Mouse (Mus musculus): Measurements from ENCODE around the gene Tmem54. TPM values are rescaled to one million over a fixed set of nuclear protein-coding genes. Genes with fewer than 3 reads are reported as not detected.

Gene Tmem54
- 16.7 and 18.8 TPM in 2 replicates for polyA plus RNA-seq (2015; fragmentation: Nextera tagmentation; extraction: Ambion mirVana)

DNA sequence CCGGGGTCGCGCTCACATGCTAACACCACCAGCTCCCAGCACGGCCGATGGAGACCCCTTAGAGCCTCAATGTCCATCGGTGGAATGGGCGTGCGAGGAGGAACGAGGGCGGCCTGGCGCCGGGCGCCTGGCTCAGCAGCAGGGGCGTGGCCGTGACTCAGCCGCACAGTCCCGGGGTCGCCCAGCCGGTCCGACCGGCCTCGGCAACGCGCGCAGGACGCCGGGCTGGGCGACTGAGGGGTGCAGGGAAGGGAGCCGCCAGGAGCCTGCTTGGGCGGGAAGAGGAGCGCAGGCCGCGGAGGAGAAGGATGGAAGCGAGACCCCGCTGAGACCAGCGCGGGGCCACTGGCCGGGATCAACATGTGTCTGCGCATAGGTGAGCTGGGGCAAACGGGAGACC lies at the start of gene Tmem54:
Tmem54 (plus strand) TSS at position 193 of the 400 bp plus-strand sequence.
- Histone ChIP-seq H3K9me3 (no peaks in the 10 kb centered on the region), H3K4me1 (peaks cover 26% of the 10 kb centered on the region), H3K4me3 (peak within 1 kb of the TSS; percentile 39), H3K27me3 (peaks cover 32% of the 10 kb centered on the region), H3K4me2 (peak within 1 kb of the TSS; percentile 62), H3K9ac (peak within 1 kb of the TSS; percentile 40), H3K27ac (no peak within 1 kb of the TSS), H3K36me3 (no peaks in the 10 kb centered on the region)
- ATAC-seq (ENCODE audit: borderline replicate concordance, extremely low read depth, low FRiP score, low TSS enrichment), result peak; percentile 78
- 5% methylated on average over 33 of the region's 40 CpGs for WGBS

DNA sequence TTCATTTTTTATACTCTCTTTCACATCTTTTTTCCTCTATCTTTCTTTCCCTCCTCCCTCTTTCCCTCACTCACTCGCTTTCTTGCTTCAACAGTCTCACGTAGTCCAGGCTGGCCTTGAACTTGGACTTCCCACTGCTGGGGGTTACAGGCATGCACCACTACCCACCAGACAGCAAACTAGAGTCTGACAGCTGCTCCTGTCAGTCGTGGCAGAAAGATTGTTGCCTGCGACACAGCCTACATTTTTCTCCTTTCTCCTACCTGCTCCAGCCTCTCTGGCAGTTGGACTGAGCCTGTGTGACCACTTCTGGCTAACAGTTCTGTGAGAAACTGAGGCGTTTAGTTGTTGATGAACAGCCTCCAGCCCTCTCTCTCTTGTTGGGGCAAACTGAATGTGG lies 49.8 kb upstream of the Tmem54 start:
- Histone ChIP-seq H3K27me3 (peaks cover 10% of the 10 kb centered on the region), H3K27ac (no peak overlapping the region), H3K9ac (no peak overlapping the region), H3K36me3 (no peaks in the 10 kb centered on the region), H3K4me1 (peaks cover 11% of the 10 kb centered on the region), H3K4me3 (no peak overlapping the region), H3K9me3 (no peaks in the 10 kb centered on the region), H3K4me2 (no peak overlapping the region)
- no peak for ATAC-seq (ENCODE audit: borderline replicate concordance, extremely low read depth, low FRiP score, low TSS enrichment)
- WGBS, result 83% methylated on average over 5 of the region's 5 CpGs

DNA sequence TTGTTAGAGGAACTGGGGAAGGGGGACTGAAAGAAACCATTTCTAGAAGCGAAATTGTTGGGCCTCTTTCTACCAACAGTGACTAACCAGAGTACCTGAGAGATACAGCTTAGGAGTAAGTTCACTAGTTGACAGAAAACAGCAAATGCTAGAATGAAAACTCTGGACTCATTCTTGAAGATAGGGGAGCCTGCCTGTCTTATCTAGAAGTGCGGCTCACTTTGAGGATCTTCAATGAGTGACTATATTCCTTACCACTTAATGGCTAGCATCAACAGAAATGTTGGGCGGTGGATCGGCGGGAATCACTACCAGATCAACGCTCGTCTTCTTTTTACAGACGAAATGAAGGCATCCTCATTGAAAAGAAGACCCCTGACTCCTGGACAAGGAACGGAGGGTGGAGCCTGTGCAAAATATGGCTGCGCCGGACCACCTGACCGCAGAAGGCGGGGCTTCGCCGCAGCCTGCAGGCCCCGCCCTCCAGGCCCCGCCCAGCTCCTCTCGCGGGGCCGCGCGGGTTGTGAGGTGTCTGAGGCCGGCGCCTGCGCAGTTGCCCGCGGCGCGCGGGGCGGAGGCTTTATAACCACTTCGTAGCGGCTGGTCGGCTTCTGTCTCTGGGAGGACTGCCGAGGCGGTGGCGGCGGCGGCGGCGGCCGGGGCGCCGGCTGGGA lies 47.7 kb upstream of the Tmem54 start:
- Histone ChIP-seq H3K4me1 (peaks cover 11% of the 10 kb centered on the region), H3K27ac (peak overlapping the region; percentile 88), H3K36me3 (no peaks in the 10 kb centered on the region), H3K9ac (peak overlapping the region; percentile 87), H3K4me2 (peak overlapping the region; percentile 100), H3K27me3 (no peaks in the 10 kb centered on the region), H3K9me3 (no peaks in the 10 kb centered on the region), H3K4me3 (peak overlapping the region; percentile 66)
- 4% methylated on average over 44 of the region's 44 CpGs for WGBS
- ATAC-seq (ENCODE audit: borderline replicate concordance, extremely low read depth, low FRiP score, low TSS enrichment), result peak; percentile 96

DNA sequence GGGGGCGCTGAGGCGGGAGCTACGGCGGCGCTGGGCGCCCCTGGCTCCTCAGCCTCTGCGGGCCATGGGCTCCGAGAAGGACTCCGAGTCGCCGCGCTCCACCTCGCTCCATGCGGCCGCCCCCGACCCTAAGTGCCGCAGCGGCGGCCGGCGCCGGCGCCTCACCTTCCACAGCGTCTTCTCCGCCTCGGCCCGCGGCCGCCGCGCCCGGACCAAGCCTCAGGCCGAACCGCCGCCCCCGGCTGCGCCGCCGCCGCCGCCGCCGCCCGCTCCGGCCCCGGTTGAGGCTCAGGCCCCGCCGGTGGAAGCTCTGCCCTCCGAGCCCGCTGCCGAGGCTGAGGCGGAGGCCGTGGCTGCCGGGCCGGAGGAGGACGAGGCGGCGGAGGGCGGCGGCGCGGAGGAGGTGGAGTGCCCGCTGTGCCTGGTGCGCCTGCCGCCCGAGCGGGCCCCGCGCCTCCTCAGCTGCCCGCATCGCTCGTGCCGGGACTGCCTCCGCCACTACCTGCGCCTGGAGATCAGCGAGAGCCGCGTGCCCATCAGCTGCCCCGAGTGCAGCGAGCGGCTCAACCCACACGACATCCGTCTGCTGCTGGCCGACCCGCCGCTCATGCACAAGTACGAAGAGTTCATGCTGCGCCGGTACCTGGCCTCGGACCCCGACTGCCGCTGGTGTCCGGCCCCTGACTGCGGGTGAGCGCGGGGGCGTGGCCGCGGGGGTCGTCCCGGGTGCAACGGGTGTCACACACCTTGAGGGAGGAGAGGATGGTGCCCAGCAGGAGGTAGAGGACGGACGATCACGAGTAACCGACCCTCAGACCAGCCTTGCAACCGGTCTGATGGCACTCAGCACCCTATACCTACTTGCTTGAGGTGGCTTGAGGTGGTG lies 46.9 kb upstream of the Tmem54 start, which contains the start of gene Rnf19b:
Rnf19b (plus strand) TSS at position 65 of the 886 bp plus-strand sequence.
- H3K36me3 ChIP-seq, result no peaks in the 10 kb centered on the region
- no peaks in the 10 kb centered on the region for H3K9me3 ChIP-seq
- peak; percentile 61 for ATAC-seq (ENCODE audit: borderline replicate concordance, extremely low read depth, low FRiP score, low TSS enrichment)
- H3K27ac ChIP-seq, result peak within 1 kb of the TSS; percentile 88
- H3K4me1 ChIP-seq, result peaks cover 11% of the 10 kb centered on the region
- H3K27me3 ChIP-seq, result no peaks in the 10 kb centered on the region
- peak within 1 kb of the TSS; percentile 100 for H3K4me2 ChIP-seq
- peak within 1 kb of the TSS; percentile 66 for H3K4me3 ChIP-seq
- H3K9ac ChIP-seq, result peak within 1 kb of the TSS; percentile 87
- WGBS, result under 1% methylated on average over 86 of the region's 107 CpGs

DNA sequence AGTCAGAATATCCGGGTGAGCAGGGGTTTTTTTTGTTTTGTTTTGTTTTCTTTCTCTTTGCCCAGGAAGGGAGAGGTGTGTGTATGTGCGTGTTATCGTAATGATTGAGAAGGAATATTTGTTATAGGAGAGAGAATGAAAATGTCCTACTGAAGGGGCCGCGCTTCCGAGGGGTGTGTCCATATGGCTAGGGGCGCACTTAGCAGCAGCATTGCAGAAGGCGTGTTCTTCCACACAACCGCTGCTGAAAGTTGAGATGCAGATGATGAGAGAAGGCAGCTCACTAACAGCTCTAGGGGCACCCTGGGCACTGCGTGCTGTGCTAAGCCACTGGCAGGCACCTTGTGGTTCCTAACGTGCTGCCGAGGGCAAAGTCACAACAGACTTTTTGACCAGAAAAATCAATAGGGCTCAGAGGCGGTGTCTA lies 46.2 kb upstream of the Tmem54 start:
- Histone ChIP-seq H3K27ac (peak overlapping the region; percentile 88; the same call in 1 of the 2 replicates), H3K36me3 (no peaks in the 10 kb centered on the region), H3K9me3 (no peaks in the 10 kb centered on the region), H3K4me2 (peak overlapping the region; percentile 100), H3K9ac (peak overlapping the region; percentile 87), H3K27me3 (no peaks in the 10 kb centered on the region), H3K4me3 (peak overlapping the region; percentile 66), H3K4me1 (peaks cover 11% of the 10 kb centered on the region)
- ATAC-seq (ENCODE audit: borderline replicate concordance, extremely low read depth, low FRiP score, low TSS enrichment), result no peak
- 2% methylated on average over 13 of the region's 13 CpGs for WGBS

DNA sequence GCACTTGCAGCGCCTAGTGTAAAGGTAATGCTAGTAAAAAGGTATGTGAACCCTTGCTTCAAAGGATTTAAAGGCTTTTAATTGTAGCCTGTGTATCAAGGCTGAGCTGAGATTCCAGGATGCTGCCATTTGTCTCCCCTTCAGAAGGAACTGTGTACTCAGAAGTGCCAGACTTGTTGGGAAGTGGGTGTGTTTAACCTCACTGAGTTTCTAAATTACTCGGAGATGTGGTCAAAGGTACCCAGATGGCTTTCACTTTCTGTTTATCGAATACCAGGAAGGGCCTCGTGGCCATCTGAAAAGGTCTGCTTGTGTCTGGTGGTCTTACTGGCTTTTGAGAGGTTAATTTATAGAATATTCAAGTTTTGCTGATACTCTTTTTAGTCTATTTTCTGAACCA lies 45.4 kb upstream of the Tmem54 start:
- WGBS, result 33% methylated on average over 4 of the region's 4 CpGs
- Histone ChIP-seq H3K9me3 (no peaks in the 10 kb centered on the region), H3K4me2 (peak overlapping the region; percentile 100), H3K9ac (no peak overlapping the region; the same call in 1 of the 2 replicates), H3K36me3 (no peaks in the 10 kb centered on the region), H3K27ac (no peak overlapping the region), H3K27me3 (no peaks in the 10 kb centered on the region), H3K4me1 (peaks cover 11% of the 10 kb centered on the region), H3K4me3 (peak overlapping the region; percentile 66)
- no peak for ATAC-seq (ENCODE audit: borderline replicate concordance, extremely low read depth, low FRiP score, low TSS enrichment)

DNA sequence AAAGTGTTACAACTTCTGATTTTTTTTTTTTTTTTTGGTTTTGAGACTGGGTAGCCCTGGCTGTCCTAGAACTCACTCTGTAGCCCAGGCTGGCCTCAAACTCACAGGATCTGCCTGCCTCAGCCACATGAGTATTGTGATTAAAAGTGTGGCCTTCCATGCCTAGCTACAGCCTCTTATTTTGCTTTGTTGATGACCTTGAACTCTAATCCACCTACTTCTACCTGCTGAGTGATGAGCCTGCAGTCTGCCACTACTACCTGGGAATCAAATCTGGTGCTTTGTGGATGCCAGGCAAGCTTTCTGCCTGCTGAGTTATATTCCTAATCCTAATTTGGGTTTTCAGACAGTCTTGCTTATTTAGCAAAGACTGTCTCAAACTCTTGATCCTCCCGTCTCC lies 43.9 kb upstream of the Tmem54 start:
- H3K9ac ChIP-seq, result no peak overlapping the region
- WGBS, result 95% methylated on average over 1 of the region's 1 CpGs
- no peaks in the 10 kb centered on the region for H3K27me3 ChIP-seq
- no peak overlapping the region for H3K27ac ChIP-seq
- H3K9me3 ChIP-seq, result no peaks in the 10 kb centered on the region
- H3K4me2 ChIP-seq, result no peak overlapping the region
- H3K36me3 ChIP-seq, result no peaks in the 10 kb centered on the region
- H3K4me3 ChIP-seq, result no peak overlapping the region
- no peak for ATAC-seq (ENCODE audit: borderline replicate concordance, extremely low read depth, low FRiP score, low TSS enrichment)
- H3K4me1 ChIP-seq, result peaks cover 11% of the 10 kb centered on the region

DNA sequence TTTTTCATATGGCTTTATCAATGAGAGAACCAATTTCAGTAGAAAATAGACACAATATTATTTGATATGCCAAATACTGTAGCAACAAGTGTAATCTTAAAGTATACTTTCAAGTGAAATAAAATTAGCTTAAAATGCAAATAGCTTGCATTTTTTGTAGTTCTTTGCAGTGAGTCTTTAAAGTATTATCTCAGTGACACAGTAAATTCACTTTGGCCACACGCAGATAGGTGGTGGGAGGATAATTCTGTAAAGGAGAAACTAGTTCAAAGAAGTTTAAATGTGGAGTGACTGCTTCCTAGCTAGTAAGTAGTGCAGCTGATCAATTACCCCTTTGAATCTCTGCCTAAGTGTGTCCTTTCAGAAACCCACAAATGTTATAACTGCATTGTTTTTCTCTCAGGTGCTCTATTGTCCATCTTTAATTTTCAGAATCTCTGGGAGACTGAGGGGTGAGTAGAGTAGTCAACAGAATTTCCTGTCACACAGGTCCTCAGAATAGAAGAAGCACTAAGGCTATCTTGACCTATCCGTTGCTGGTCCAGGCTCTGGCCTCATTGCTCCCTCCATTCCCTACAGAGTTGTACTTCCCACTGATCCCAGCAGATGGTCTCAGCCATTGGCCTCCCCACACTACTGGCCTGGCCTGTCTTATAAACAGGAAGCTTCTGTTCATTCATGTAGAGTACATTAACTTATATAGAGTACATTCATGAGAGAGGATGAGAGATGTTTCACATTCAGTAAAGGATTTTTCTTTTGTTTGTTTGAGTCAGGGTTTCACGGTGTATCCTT lies 42.9 kb upstream of the Tmem54 start:
- no peak overlapping the region for H3K4me3 ChIP-seq
- ATAC-seq (ENCODE audit: borderline replicate concordance, extremely low read depth, low FRiP score, low TSS enrichment), result no peak
- peaks cover 11% of the 10 kb centered on the region for H3K4me1 ChIP-seq
- H3K36me3 ChIP-seq, result no peaks in the 10 kb centered on the region
- peak overlapping the region; percentile 3; the same call in 1 of the 2 replicates for H3K27ac ChIP-seq
- no peak overlapping the region for H3K9ac ChIP-seq
- no peaks in the 10 kb centered on the region for H3K27me3 ChIP-seq
- H3K9me3 ChIP-seq, result no peaks in the 10 kb centered on the region
- H3K4me2 ChIP-seq, result no peak overlapping the region
- WGBS, result 61% methylated on average over 3 of the region's 3 CpGs

DNA sequence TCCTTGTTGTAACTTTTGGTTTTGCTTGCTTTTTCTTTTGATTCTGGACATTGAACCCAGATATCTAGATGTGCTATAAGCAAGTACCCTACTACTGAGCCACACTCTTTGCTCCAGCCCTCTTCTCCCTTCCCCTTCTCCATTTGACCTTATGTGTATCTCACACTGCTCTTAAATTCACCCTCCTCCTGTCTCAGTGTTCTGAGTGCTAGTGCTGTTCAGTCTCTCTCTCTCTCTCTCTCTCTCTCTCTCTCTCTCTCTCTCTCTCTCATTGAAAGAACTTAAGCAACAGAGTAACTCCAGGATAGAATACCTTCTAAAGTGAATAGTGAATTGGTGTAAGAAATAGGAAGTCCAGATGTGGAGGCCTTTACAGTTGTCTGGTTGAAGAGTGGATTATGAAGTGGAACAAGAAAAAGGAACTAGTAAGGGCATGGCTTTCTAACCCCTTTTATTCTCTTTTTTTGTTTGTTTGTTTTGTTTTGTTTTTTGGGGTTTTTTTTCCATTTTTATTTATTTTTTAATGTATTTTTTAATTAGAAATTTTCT lies 39.6 kb upstream of the Tmem54 start:
- H3K4me2 ChIP-seq, result no peak overlapping the region
- no peaks in the 10 kb centered on the region for H3K9me3 ChIP-seq
- no peak overlapping the region for H3K27ac ChIP-seq
- H3K9ac ChIP-seq, result no peak overlapping the region
- no peaks in the 10 kb centered on the region for H3K27me3 ChIP-seq
- peaks cover 2% of the 10 kb centered on the region for H3K4me1 ChIP-seq
- ATAC-seq (ENCODE audit: borderline replicate concordance, extremely low read depth, low FRiP score, low TSS enrichment), result no peak
- no peaks in the 10 kb centered on the region for H3K36me3 ChIP-seq
- no peak overlapping the region for H3K4me3 ChIP-seq

DNA sequence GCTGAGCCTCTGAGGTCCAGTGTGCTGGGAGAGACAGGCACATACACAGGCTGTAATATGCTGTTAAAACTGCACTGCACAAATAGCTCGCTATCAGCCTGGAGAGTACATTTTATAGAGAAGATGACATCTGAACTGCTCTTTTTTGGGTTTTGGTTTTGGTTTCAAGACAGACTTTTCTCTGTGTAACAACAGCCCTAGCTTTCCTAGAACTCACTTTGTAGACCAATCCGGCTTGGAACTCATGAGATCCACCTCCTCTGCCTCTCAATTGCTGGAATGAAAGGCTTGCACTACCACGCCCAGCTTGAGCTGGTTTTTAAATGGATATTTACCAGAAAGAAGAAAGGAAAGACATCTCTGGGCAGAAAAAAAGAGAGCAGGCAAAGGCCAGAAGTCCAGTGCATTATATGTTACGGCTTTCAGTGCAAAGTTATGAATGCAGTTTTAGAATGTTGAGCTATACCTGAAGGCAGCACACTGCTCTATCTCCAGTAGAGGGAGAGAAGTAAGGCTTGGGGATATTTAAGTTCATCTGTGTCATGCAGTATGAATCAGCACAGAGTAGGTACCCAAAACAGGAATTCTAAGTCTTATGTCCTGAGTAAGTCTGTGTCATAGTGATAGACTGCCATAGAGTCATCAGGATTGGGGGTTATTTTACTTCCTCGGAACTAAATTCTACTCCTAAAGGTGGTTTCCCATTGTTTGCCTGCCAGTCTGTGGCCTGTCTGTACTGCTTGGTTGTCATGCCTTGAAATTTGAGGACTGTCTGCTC lies 37.5 kb upstream of the Tmem54 start:
- H3K27me3 ChIP-seq, result no peaks in the 10 kb centered on the region
- no peaks in the 10 kb centered on the region for H3K9me3 ChIP-seq
- H3K4me2 ChIP-seq, result no peak overlapping the region
- H3K27ac ChIP-seq, result no peak overlapping the region
- H3K4me3 ChIP-seq, result no peak overlapping the region
- no peaks in the 10 kb centered on the region for H3K36me3 ChIP-seq
- 79% methylated on average over 5 of the region's 5 CpGs for WGBS
- no peak for ATAC-seq (ENCODE audit: borderline replicate concordance, extremely low read depth, low FRiP score, low TSS enrichment)
- H3K9ac ChIP-seq, result no peak overlapping the region
- peaks cover 12% of the 10 kb centered on the region for H3K4me1 ChIP-seq

DNA sequence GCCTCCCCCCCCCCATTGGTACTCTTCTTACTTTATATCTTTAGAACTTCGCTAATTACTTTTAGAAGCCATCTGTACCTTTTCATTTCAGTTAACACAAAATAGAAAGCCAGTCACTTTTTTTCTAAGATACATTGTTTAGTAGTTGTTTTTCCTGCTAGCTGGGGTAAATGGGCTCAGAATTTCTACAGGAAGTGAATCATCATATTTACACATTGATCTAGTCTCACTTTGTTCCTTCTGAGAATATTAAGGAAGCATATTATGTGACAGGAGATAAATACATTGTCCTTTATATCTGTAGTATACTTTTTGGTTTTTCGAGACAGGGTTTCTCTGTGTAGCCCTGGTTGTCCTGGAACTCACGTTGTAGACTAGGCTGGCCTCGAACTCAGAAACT lies 36.5 kb upstream of the Tmem54 start:
- H3K9me3 ChIP-seq, result no peaks in the 10 kb centered on the region
- H3K4me3 ChIP-seq, result no peak overlapping the region
- no peak overlapping the region for H3K4me2 ChIP-seq
- no peaks in the 10 kb centered on the region for H3K27me3 ChIP-seq
- 83% methylated on average over 4 of the region's 4 CpGs for WGBS
- H3K36me3 ChIP-seq, result peaks cover 4% of the 10 kb centered on the region; the same call in 1 of the 2 replicates
- no peak overlapping the region for H3K27ac ChIP-seq
- ATAC-seq (ENCODE audit: borderline replicate concordance, extremely low read depth, low FRiP score, low TSS enrichment), result no peak
- no peak overlapping the region for H3K9ac ChIP-seq
- peaks cover 12% of the 10 kb centered on the region for H3K4me1 ChIP-seq

Data from lung, embryonic 15.5 days (tissue).